Mouse (Mus musculus) cerebellum, postnatal 36 days (tissue): ENCODE results near the gene Unc45b.
"Not testable (repeated sequence)": the region's sequence is repeated elsewhere in the genome, so short reads cannot be mapped to it uniquely, and the experiment has no call there.

Source experiments
- DNase-seq, 2 experiments: peaks; one replicate each; pipeline ENCODE4 v3.0.0; 2021 to 2022; ENCODE audit warnings: mixed read lengths in 2 of 2

Unc45b gene

DNA sequence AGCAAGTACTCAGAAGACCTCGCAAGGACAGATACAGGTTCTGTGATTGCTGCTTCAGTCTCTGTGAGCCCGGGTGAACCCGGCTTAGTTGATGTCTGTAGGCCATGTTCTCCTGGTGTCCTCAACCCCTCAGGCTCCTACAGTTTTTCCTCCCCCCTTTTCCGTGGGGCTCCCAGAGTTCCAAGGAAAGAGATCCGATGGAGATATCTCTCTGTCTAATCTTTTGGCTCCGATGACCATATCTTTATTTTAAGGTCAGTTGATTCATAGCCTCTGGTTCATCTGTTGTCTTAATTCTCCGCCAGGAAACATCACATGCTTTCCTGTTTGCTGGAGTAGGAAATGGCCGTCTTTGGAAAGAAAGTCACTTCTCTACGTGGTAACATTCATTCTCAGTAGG lies 38.7 kb downstream of the Unc45b start:
- no peak for DNase-seq

DNA sequence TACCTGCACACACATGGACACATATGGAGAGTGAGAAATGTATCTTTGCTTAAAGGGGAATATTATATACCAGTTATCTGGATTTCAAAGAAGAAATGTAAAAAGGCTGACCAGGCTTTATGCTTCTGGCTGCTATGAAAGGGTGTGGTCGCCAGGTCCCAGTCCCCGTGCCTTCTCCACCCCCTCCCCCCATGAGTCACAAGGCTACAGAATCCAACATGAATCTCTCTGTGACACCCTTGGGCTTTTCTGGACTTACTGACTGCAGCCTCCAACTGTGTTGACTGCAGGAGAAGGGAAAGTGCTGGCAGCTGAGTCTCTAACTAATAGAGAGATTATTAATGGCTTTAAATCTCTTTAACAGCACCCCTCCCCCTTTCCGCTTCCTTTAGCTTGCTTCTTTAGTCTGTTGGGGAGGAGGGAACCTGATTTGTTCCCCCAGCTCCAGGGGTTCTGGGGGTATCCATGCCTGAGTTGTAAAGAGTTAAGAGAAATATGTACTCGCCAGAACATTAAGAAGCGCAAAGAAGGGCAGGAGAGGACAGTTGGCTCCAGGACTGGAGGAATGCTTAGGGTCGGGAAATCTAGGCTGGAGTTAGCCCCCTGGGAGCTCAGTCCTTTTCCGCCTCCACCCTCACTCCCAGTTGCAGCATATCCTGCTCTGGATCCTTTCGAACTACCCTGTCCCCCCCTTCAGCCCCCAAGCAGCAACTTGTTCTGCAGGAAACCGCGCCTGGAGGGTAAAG lies 40.6 kb downstream of the Unc45b start, which contains the start of gene Slfn5:
Slfn5 (plus strand) TSS at position 614 of the 746 bp plus-strand sequence.
- no peak for DNase-seq

DNA sequence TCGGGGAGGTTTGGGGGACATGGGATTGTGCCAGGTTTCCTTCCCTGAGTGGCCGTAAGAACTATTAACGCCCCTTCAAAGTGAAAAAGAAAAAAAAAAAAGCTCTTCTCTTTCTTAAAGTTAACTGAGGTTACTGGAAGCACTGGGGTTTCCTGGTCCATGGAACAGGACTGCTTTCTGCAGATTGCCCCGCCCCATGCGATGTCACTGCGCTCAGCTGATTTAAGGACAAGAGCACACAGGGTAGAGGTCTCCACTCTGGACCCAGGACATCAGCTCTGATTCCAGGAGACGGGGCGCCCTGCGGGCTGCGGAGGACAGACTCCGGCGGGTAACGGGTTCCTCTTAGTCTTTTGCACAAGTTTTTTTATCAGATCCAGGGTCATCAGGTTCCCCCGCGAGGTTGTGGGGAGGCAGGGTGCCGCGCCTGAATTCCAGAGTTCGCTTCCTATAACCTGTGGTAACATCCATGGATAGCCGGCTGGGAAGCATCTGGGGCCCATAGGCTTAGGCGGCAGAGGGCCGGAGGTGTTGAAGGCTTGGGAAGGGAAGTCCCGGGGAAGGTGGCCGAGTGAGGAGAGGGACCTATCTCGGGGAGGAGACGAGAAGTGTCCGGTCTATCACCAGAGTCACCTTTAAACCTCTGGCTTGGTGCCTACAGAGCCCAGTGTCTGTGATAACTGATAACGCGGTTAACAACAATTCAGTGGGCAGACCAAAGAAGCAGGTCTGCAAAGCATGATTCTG lies 41.7 kb downstream of the Unc45b start:
- no peak for DNase-seq

DNA sequence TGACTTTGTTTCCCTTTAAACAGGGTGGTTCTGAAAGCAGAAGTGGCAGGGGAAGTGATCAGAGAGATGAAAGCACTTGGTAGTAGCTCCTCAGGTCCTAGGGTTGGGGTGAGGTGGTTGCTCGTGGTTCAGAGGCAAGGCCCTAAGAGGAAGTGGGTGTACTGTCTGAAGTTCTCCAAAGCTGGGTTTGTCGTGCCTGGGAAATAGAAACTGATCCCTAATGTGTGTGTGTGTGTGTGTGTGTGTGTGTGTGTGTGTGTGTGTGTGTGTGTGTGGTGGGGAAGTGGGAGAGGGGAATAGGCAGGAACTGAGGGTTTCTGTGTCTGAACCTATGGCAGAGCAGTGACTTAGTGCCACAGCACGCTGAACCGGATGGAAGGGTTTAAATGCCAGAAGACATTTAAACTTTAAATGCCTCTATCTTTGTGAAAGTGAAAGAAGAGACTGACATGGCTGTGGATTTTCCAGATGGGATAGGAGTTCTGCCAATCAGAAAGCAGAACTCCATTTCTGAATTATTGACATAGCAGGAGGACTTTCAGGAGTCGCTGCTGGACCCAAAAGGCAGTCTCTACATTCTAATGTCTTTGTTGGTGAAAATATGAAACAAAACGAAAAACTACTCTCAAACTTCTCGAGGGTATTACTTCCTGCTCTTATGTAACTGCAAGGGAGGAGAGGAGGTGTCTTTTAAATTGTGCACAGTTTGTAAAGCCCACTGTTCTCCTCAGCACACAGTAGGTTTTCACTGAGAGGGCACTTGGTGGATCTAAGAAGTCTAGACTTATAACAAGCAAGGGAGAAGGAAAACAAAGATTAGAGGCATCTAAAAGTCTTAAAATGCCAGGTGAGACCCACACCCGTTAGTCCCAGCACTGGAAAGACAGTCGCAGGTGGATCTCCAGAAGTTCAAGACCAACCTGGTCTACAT lies 42.5 kb downstream of the Unc45b start:
- DNase-seq = no peak

DNA sequence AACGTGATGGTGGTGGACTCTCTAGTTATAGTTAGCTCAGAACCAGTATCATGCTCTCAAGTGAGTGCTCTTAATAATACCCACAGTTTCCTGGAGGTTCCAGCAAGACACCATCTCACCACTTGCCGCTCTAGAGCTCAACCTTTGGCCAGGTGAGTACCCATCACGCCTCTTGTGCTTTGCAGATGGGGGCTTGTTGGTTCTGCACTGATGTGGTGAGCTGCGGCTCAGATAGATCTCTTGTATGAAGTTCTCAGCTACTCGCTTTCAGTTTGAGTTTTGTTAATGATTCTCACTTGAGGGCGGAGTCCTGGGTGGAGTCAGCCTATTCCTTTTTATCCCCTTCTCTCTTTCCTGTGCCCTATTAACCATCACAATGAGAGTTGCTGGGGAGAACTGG lies 44.3 kb downstream of the Unc45b start:
- DNase-seq = no peak

DNA sequence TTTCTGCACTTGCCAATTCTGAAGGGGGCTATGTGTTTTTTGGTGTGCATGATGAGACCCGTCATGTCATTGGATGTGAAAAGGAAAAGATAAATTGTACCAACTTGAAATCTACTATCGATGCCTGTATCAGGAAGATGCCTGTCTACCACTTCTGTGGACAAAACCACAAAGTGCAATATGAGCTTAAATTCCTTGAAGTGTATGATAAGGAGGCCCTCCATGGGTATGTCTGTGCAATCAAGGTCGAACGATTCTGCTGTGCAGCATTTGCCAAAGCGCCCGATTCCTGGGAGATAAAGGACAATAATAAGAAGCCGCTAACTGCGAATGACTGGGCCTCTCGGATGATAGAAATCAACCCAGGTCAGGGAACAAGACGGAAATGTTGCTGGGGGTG lies 46.6 kb downstream of the Unc45b start:
- no peak for DNase-seq

DNA sequence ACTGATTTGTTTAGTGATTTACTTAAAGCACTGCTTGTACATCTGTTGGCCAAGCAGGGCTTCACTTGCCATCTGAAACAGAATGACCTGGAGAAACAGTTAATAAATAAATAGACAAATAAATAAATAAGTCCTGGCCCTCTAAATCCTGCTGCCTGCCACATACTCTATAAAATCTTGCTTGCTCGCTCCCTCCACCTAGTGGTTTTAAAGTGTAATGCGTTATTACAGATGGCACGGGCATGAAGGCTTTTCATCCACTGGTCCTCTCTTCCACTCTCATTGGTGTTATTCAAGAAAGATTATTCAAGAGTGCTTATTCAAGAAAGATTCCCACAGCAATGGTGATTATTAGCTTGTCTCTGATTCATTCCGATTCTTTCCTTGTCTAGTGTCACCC lies 49.3 kb downstream of the Unc45b start:
- peak; percentile 13 to 42 for DNase-seq

DNA sequence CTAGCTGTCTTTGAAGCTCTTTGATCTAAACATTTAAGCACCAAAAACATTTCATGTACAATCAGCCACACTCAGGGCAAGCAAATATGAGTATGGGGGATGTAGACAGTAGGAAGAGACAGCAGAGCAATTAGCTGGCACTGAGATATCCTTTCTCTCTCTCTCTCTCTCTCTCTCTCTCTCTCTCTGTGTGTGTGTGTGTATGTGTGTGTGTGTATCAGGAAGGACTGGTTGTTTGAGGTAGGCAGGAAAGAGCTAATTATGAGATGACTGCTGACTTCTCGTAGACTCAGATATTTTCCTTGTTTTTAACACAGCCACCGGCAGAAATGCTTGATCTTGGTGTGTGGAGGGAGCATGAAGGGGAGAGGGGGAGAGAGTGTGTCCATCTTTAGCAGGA lies 51.4 kb downstream of the Unc45b start:
- no peak for DNase-seq

DNA sequence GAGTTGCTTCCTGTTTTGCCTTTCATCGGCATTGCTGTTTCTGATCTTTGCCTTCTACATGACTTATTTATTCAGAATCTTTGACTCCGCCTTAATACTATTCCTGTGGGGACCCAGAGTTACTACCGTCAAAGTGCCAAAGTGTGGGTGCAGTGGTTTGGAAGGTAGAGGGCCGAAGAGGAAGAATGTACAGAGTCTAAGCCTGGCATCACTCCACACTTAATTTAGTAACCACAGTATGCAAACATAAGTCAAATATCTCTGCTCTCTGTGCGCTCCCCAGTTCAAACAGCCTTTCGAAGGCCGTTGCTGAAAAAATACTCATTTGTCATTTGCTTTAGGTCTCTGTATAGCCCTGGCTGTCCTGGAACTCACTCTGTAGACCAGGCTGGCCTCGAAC lies 51.9 kb downstream of the Unc45b start:
- DNase-seq = no peak

DNA sequence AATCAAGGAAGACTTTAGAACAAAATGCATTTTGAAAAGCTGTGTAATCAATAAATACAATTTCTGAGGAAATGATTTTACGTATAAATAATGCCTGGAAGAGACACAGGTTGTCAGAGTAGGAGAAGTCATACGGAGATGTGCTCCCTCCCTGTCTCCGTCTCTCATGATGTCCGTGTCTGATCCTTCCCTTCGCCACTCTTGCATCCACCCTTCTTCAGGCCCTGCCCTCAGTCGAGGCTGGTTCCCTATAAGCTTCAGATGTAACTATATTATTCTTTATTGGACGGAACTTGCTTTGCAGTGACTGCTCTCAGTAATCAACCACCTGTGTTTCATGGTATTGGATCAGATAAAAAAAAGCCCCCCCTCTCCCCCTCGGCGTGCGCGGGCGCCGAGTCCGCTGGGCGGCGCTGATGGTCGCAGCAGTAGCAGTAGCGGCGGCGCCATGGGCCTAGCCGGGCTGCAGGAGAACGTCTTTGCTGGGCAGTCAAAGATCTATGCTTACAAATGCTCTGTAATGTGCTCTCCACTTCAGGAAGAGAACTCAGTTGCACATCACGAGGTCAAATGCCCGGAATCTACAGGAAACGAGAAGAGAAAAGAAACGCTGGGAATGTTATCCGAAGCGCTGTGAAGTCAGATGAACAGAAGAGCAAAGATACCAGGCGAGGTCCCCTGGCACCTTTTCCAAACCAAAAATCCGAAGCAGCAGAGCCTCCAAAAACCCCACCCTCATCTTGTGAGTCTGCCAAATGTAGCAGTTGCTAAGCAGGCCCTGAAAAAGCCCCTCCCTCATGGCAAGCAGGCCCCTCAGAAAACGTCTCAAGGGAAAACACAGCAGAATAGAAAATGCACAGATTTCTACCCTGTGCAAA lies 60.6 kb downstream of the Unc45b start:
- DNase-seq = peak; percentile 45 to 60

DNA sequence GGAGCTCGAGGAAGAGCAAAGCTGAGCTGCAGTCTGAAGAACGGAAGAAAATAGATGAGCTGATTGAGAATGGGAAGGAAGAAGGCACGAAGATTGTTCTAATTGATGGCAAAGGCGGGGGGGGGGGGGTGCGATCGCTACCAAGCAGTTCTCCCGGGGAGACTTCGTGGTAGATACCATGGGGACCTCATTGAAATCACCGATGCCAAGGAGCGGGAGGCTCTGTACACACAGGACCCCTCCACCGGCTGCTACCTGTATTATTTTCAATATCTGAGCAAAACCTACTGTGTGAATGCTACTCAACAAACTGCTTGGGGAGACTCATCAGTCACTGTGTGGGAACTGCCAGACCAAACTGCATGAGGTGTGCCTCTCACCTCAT lies 61.2 kb downstream of the Unc45b start:
- no peak for DNase-seq

DNA sequence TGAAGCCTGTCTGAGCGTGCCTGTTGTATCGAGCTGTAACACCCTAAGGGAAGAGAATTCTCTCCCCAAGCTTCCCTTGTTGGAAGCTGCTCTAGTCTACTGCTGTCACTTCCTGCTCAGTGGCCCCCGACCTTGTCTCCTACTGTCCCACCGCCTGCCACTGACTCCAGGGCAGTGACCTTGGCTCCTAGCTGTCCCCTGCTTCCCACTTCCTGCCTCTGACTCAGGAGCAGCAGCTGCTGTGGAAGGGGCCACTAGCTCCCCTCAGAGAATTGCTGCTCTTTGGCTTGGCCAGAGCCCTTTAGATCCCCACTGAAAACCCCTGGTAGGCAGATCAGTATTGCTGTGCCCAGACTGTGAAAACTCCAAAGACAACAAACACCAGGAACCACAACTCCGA lies 63.6 kb downstream of the Unc45b start:
- no peak for DNase-seq

DNA sequence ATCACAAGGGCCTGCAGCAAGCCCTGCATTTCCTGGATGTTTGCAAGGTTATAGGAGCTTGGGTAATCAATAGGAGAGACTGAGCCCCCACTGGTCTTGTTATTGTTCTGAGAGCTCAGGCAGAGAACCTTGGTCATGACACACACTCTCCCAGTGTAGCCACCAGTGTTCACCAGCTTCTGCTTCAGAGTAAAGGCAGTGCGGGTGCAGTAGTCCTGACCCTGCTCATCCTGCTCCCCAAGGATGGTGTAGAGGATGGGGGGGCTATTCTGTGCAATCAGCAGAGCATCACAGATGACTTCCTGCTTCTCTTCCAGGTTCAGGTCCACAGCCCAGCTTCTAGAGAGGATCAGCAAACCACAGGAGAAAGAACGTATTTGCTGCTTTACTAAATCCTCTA lies 72.1 kb downstream of the Unc45b start:
- not testable (repeated sequence) for DNase-seq

DNA sequence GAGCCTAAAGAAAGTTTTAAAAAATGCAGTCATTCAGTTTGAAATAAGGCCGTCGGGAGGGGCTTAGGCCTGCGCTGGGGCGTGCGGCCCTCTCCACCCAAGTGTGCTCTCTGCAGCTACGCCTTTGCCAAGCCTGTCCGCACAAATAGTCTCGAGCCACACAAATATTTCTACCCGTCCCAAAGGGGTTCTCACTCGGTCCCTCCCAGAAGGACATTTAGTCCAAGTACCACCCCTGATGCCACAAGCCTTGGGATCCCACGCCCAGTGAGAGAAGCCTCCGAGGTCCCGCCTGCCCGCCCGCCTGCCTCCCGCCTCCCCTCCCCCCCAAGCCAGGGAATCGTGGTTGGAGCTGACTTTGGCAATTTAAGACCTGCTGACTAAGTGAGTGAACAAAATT lies 72.8 kb downstream of the Unc45b start:
- DNase-seq = no peak

DNA sequence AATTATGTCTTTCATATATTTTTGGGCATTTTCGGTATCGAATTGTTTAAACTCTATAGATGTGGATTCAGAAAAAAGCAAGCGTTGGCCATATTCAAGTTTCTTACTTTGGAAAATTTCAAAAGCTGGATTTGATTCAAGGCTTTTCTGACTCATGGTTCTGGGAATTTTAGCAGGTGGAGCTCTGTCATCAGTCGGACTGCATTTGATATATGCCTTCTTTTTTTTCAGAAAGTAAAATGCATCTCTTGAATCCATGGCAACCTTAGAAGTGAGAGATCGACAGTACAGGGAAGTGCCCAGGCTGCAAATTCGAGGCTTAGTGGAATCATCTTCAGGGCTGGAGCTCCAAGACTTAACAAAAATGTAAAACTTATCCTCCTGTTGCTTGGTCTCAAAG lies 77.3 kb downstream of the Unc45b start:
- DNase-seq = no peak

DNA sequence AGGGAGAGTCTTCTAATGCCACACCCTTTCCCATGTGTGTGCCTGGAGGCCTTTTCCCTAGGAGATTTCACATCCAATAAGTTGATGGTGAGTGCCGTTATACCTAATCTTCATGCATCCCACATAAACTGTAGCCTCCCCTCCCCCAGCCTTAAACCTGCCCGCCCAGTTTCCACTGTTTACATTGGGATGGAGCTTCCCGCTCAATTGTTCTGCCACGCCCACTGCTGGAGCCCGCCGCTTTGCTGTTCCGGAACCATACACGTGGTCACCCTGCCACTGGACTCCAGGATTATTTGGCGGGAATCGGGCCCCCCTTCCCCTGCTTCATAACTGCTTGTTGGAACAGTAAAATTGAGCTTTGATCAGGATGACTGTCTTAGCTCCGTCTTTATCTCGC lies 79.0 kb downstream of the Unc45b start:
- no peak for DNase-seq

DNA sequence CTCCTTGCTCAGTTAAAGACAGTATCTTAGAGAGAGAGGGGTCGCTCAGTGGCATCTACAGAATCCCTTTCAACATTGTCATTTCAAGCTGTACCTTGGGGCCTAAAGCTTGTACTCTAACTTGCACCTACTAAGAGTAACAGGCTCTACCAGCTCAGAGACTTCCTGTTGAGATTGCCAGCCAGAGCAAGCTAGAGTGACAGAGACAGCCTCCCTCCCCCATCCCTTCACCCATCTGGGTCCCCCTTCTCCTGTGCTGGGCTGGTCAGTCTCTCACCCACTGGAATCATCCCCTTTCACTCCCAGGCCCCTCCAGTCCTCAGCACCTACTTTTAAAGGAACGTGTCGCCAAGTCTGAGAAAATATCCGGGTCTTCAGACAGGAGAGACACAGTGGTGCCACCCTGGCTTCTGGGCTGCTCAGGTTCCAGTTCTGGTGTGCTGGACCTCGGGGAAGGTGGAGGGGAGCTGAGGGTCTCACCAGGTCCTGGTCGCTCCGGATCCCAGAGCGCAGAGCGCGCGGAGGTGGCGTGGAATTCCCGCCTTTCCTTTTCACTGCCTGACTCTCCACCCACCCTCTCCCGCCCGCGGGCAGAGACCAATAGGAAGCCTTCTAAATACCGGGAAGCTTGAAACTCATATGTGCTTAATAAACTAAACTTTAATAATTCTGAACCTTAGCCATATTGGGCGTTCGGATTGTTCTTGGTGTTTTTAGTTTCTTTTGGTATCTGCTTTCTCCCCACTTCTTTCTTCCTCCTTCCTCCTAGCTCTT lies 80.4 kb downstream of the Unc45b start:
- DNase-seq = peak in 1 of 2 experiments; percentile 3

DNA sequence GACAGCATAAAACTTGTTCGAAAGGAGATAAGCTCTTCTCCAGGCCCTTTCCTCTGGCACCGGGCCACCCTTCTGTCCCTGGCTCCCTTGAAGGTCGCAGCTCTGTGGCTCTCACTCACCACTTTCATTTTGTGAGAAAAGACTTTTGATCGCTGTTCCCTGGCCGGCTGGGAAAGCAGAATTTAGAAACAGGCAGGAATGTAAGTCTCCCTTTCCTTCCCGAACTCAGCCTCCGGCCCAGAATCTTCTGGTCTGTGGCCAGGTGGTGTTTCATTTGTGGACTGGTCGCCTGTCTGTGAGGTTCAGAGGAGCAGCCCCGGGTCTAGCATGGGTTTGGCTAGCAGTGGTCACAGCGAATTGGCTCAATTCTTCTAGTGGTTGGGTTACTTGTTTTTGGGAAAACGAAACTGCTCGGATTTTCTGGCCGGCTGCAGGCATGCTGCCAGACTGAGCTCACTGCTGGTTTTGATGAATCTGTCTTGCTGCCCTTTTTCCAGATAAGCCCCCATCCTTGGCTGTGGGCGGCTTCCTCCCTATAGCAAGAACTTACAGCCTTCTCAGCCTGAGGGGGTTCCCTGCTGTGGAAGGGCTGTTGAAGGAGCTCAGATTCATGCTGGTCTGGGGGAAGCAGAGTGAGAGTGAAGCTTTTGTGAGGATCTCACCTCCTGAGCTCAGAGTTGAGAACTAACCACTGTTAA lies 81.3 kb downstream of the Unc45b start, which contains the start of gene Slfn9:
Slfn9 (minus strand) TSS at position 362 of the 698 bp plus-strand sequence.
- DNase-seq = peak; percentile 19 to 25
